Mouse (Mus musculus) heart, embryonic 16.5 days (tissue): ENCODE results near the gene Poln. TPM values are rescaled to one million over a fixed set of nuclear protein-coding genes. Genes with fewer than 3 reads are reported as not detected.
A peak's percentile ranks its signal among the peaks of the same experiment; 100 is the strongest.

ENCODE experiments used
- ATAC-seq: fragments of 200-750 bp; cut with Nextera tagmentation; replicated peaks from 2 replicates; pipeline ENCODE4 v1.8.0; 2017; ENCODE audit warnings: moderate number of reproducible peaks; ENCODE audit not compliant: insufficient read depth, low FRiP score; ENCODE audit errors: extremely low read depth
- H3K27ac ChIP-seq: fragments of 300-500 bp; sonication (generic); 2 replicates; pipeline ENCODE4 v1.5.1; 2014; ENCODE audit warnings: mild to moderate bottlenecking, low read length, control low read depth, moderate library complexity
- H3K27me3 ChIP-seq: fragments of 300-500 bp; sonication (generic); 2 replicates; pipeline ENCODE4 v1.6.1; 2014; ENCODE audit warnings: low read length, mixed read lengths; ENCODE audit not compliant: control insufficient read depth, insufficient read depth
- H3K36me3 ChIP-seq: fragments of 300-500 bp; sonication (generic); 2 replicates; pipeline ENCODE4 v1.6.1; 2014; ENCODE audit not compliant: control insufficient read depth, insufficient read depth
- H3K4me1 ChIP-seq: fragments of 300-500 bp; sonication (generic); 2 replicates; pipeline ENCODE4 v1.6.1; 2014; ENCODE audit warnings: low read length, mixed read lengths; ENCODE audit not compliant: control insufficient read depth, insufficient read depth
- H3K4me2 ChIP-seq: fragments of 300-500 bp; sonication (generic); 2 replicates; pipeline ENCODE4 v1.6.1; 2014; ENCODE audit warnings: low read depth, mild to moderate bottlenecking, control low read depth, low read length
- H3K4me3 ChIP-seq: fragments of 300-500 bp; sonication (generic); 2 replicates; pipeline ENCODE4 v1.5.1; 2014; ENCODE audit warnings: mild to moderate bottlenecking, control low read depth, low read length
- H3K9ac ChIP-seq: fragments of 300-500 bp; sonication (generic); 2 replicates; pipeline ENCODE4 v1.6.1; 2014; ENCODE audit warnings: low read length, control low read depth
- H3K9me3 ChIP-seq: fragments of 300-500 bp; sonication (generic); replicated peaks from 2 replicates; pipeline ENCODE4 v1.6.1; 2016; ENCODE audit warnings: low read length; ENCODE audit not compliant: control insufficient read depth
- WGBS: fragments of 180-500 bp; shearing (Covaris S2); extraction: QIAGEN DNeasy Blood & Tissue Kit; methylation state at CpG from one replicate; pipeline ENCODE4 v1.1.7; 2014; 5-methylcytosine and 5-hydroxymethylcytosine counted together
- polyA plus RNA-seq: library from polyadenylated mRNA; unstranded; fragments of >200 nt; fragmentation: Nextera tagmentation; extraction: Ambion mirVana; gene quantifications from 2 replicates; pipeline ENCODE4 v1.2.1, GENCODE M21; 2015

The Poln gene
- polyA plus RNA-seq, 1 experiment from 2014 or later = 0.55 TPM

GRCm38 (mm10) chr5:34169954-34170353, 706 bp upstream of the Poln start:
- Histone ChIP-seq H3K36me3 (peaks cover 16% of the 10 kb centered on the region), H3K9ac (peak overlapping the region; percentile 73), H3K27me3 (no peaks in the 10 kb centered on the region), H3K27ac (peak overlapping the region; percentile 91), H3K4me3 (peak overlapping the region; percentile 51), H3K4me1 (peaks cover 12% of the 10 kb centered on the region), H3K4me2 (peak overlapping the region; percentile 75), H3K9me3 (no peaks in the 10 kb centered on the region)
- 81% methylated on average over 3 of the region's 3 CpGs for WGBS
- ATAC-seq = no peak

- Histone ChIP-seq H3K27ac (no peak overlapping the region), H3K4me3 (no peak overlapping the region), H3K4me1 (peaks cover 12% of the 10 kb centered on the region), H3K4me2 (peak overlapping the region; percentile 36; the same call in 1 of the 2 replicates), H3K9me3 (no peaks in the 10 kb centered on the region), H3K9ac (no peak overlapping the region), H3K27me3 (no peaks in the 10 kb centered on the region), H3K36me3 (peaks cover 6% of the 10 kb centered on the region)
- no peak for ATAC-seq
- 82% methylated on average over 4 of the region's 4 CpGs for WGBS
These were observed 1.4 kb downstream of the Poln start for GRCm38 (mm10) chr5:34167857-34168256.

- peaks cover 12% of the 10 kb centered on the region for H3K4me1 ChIP-seq
- 36% methylated on average over 4 of the region's 4 CpGs for WGBS
These were observed 3.5 kb downstream of the Poln start for GRCm38 (mm10) chr5:34165793-34166192.

GRCm38 (mm10) chr5:34148476-34148875, 20.8 kb downstream of the Poln start:
- no peak overlapping the region for H3K4me2 ChIP-seq
- H3K4me1 ChIP-seq = no peaks in the 10 kb centered on the region
- no peak overlapping the region for H3K27ac ChIP-seq
- no peak overlapping the region for H3K9ac ChIP-seq
- peaks cover 3% of the 10 kb centered on the region; the same call in 1 of the 2 replicates for H3K36me3 ChIP-seq
- H3K27me3 ChIP-seq = no peaks in the 10 kb centered on the region
- ATAC-seq = no peak
- H3K4me3 ChIP-seq = no peak overlapping the region
- no peaks in the 10 kb centered on the region for H3K9me3 ChIP-seq

More at GRCm38 (mm10) chr5:34165793-34166192, 3.5 kb downstream of the Poln start:
- Histone ChIP-seq H3K36me3 (peaks cover 3% of the 10 kb centered on the region; the same call in 1 of the 2 replicates), H3K4me2 (peak overlapping the region; percentile 18), H3K27me3 (no peaks in the 10 kb centered on the region), H3K9ac (peak overlapping the region; percentile 38), H3K4me3 (no peak overlapping the region), H3K27ac (no peak overlapping the region), H3K9me3 (no peaks in the 10 kb centered on the region)
- ATAC-seq = no peak

- H3K4me1 ChIP-seq = no peaks in the 10 kb centered on the region
- no peak for ATAC-seq
- no peak overlapping the region for H3K4me3 ChIP-seq
- H3K4me2 ChIP-seq = no peak overlapping the region
- H3K27me3 ChIP-seq = no peaks in the 10 kb centered on the region
- WGBS = 80% methylated on average over 3 of the region's 3 CpGs
- no peaks in the 10 kb centered on the region for H3K36me3 ChIP-seq
- no peaks in the 10 kb centered on the region for H3K9me3 ChIP-seq
- no peak overlapping the region for H3K27ac ChIP-seq
- H3K9ac ChIP-seq = no peak overlapping the region
These were observed 21.7 kb downstream of the Poln start for GRCm38 (mm10) chr5:34147554-34147953.

GRCm38 (mm10) chr5:34139751-34140150, 29.5 kb downstream of the Poln start:
- H3K4me2 ChIP-seq = no peak overlapping the region
- ATAC-seq = no peak
- H3K9ac ChIP-seq = no peak overlapping the region
- no peak overlapping the region for H3K4me3 ChIP-seq
- H3K27ac ChIP-seq = no peak overlapping the region
- no peaks in the 10 kb centered on the region for H3K9me3 ChIP-seq
- no peaks in the 10 kb centered on the region for H3K36me3 ChIP-seq
- 0% methylated on average over 1 of the region's 1 CpGs for WGBS
- H3K4me1 ChIP-seq = no peaks in the 10 kb centered on the region
- no peaks in the 10 kb centered on the region for H3K27me3 ChIP-seq

- ATAC-seq = no peak
- no peak overlapping the region for H3K4me3 ChIP-seq
- no peaks in the 10 kb centered on the region for H3K9me3 ChIP-seq
- no peak overlapping the region for H3K9ac ChIP-seq
- H3K27ac ChIP-seq = no peak overlapping the region
- no peaks in the 10 kb centered on the region for H3K4me1 ChIP-seq
- 74% methylated on average over 2 of the region's 2 CpGs for WGBS
- H3K4me2 ChIP-seq = no peak overlapping the region
- H3K36me3 ChIP-seq = no peaks in the 10 kb centered on the region
- no peaks in the 10 kb centered on the region for H3K27me3 ChIP-seq
These were observed 36.5 kb downstream of the Poln start for GRCm38 (mm10) chr5:34132731-34133130.

- no peaks in the 10 kb centered on the region for H3K27me3 ChIP-seq
- no peak for ATAC-seq
- WGBS = 16% methylated on average over 1 of the region's 1 CpGs
These were observed 45.1 kb downstream of the Poln start for GRCm38 (mm10) chr5:34124131-34124530.

GRCm38 (mm10) chr5:34119121-34119856, 50.0 kb downstream of the Poln start:
- Histone ChIP-seq H3K4me2 (no peak overlapping the region), H3K4me3 (no peak overlapping the region), H3K36me3 (no peaks in the 10 kb centered on the region), H3K4me1 (no peaks in the 10 kb centered on the region), H3K9me3 (no peaks in the 10 kb centered on the region), H3K9ac (no peak overlapping the region), H3K27me3 (no peaks in the 10 kb centered on the region), H3K27ac (no peak overlapping the region)
- ATAC-seq = no peak
- 75% methylated on average over 3 of the region's 3 CpGs for WGBS

More at GRCm38 (mm10) chr5:34124131-34124530, 45.1 kb downstream of the Poln start:
- H3K27ac ChIP-seq = no peak overlapping the region
- H3K36me3 ChIP-seq = no peaks in the 10 kb centered on the region
- H3K9ac ChIP-seq = no peak overlapping the region
- H3K4me2 ChIP-seq = no peak overlapping the region
- no peaks in the 10 kb centered on the region for H3K4me1 ChIP-seq
- no peaks in the 10 kb centered on the region for H3K9me3 ChIP-seq
- H3K4me3 ChIP-seq = no peak overlapping the region
